Mouse (Mus musculus) pancreas, adult 10 weeks (tissue): ENCODE data around the gene Gm10322. TPM values are rescaled to one million over a fixed set of nuclear protein-coding genes. Genes with fewer than 3 reads are reported as not detected.

Source experiments
- polyA plus RNA-seq: library from polyadenylated mRNA; stranded (reverse); fragments of 350-450 nt; fragmentation: Illumina TruSeq; extraction: RNeasy Lipid Tissue Mini Kit (QIAGEN cat#74804); gene quantifications from one replicate; pipeline ENCODE4 v1.2.3, GENCODE M21; 2015; ENCODE audit warnings: low read depth, low replicate concordance; ENCODE audit not compliant: insufficient read depth

Gene Gm10322
- polyA plus RNA-seq = not detected

GRCm38 (mm10) chr10:59615981-59616520, at the start of gene Gm10322:
Gm10322 (plus strand) TSS chr10:59616063.

DNA sequence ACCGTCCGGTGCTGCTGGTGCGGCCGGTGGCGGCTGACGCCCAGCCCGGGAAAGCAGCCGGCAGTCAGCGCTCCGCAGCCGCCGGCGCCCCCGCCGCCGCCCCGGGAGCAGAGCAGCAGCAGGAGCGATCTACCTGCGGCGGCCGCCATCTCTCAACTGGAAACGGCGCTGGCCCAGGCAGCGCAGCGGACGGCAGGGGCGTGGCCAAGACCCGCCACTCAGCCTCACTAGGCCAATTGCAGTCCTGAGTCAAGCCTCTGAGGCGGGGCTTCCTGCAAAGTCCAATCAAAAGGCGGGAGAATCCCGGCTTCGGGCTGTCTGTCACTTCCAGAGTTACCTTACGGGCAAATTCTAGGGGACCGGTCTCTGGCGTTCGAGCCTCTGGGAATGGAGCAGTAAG, 659 bp downstream of the Gm10322 start, which contains the start of gene Mcu:
Mcu (minus strand) TSS at position 171 of the 400 bp plus-strand sequence.

Other genes starting within 250 kb of the Gm10322 start
- not detected for gene Gm10273, start 220.4 kb upstream of the Gm10322 start, polyA plus RNA-seq
- not detected for gene Pla2g12b, start 212.4 kb upstream of the Gm10322 start, polyA plus RNA-seq
- not detected for gene Oit3, start 174.3 kb upstream of the Gm10322 start, polyA plus RNA-seq
- 6.1 TPM for gene Mcu, start 629 bp downstream of the Gm10322 start, polyA plus RNA-seq
- gene Micu1, start 86.4 kb downstream of the Gm10322 start, polyA plus RNA-seq = 9.8 TPM